Mouse (Mus musculus) left cerebral cortex, postnatal 36 days (tissue): Measurements from ENCODE around the gene Fmo6. TPM values are rescaled to one million over a fixed set of nuclear protein-coding genes. Genes with fewer than 3 reads are reported as not detected.

Experiments used
- DNase-seq, 2 experiments: peaks; one replicate each; pipeline ENCODE4 v3.0.0; 2021 to 2022; ENCODE audit warnings: low spot score in 2 of 2, mixed read lengths in 1 of 2
- intact Hi-C: fragments of 180-260 bp; cut with DNase I; formaldehyde crosslinking; loops from one replicate; pipeline ENCODE4 v1.15.1; 2025
- total RNA-seq, 2 experiments: library from RNA; stranded (reverse); gene quantifications; 2 replicates each; pipeline ENCODE4 v1.2.3; 2021

Fmo6 gene
- total RNA-seq, 2 experiments from 2014 or later, result not detected

DNA sequence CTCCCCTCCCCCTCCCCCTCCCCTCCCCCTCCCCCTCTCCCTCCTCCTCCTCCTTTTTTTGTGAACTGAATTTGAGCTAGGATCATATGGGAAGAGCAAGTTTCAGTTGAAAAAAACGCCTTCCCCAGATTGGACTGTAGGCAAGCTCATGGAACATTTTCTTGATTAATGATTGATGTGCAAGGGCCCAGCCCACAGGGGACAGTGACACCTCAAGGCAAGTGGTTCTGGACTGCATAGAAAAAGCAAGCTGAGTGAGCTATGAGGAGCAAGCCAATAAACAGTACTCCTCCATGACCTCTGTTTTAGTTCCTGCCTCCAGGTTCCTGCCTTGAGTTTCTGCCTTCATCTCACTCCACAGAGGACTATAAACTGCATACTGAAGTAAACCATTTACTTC is 12.2 kb downstream of the Fmo6 start:
- intact Hi-C loops, result no loop called here

GRCm38 (mm10) chr1:162916661-162917060 is 20.7 kb downstream of the Fmo6 start:
- DNase-seq, result no peak
- intact Hi-C loops, result no loop called here

More for the DNA sequence above, 12.2 kb downstream of the Fmo6 start:
- no peak for DNase-seq

GRCm38 (mm10) chr1:162914932-162915556 is 22.3 kb downstream of the Fmo6 start:
- intact Hi-C loops, result no loop called here
- no peak for DNase-seq

DNA sequence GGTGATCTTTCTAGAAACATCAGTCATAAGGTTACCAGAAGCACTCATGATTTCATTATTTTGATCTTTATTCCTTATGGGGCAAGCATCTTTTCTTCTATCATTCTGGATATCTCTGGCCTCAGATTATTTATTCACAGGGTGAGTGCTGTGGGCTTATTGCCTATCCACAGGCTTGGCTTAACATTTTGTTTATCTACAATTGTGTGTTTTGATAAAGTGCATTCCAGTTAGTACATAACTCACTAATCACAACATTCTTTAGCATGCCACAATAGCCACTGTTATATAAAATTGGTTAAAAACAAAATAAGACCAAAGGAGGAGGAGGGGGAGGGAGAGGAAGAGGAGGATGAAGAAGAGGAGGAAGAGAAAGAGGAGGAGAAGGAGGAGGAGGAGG is 25.2 kb downstream of the Fmo6 start:
- DNase-seq, result no peak
- intact Hi-C loops, result no loop called here

- no peak for DNase-seq
- intact Hi-C loops, result no loop called here
Measured at GRCm38 (mm10) chr1:162901879-162902278, 35.4 kb downstream of the Fmo6 start.

DNA sequence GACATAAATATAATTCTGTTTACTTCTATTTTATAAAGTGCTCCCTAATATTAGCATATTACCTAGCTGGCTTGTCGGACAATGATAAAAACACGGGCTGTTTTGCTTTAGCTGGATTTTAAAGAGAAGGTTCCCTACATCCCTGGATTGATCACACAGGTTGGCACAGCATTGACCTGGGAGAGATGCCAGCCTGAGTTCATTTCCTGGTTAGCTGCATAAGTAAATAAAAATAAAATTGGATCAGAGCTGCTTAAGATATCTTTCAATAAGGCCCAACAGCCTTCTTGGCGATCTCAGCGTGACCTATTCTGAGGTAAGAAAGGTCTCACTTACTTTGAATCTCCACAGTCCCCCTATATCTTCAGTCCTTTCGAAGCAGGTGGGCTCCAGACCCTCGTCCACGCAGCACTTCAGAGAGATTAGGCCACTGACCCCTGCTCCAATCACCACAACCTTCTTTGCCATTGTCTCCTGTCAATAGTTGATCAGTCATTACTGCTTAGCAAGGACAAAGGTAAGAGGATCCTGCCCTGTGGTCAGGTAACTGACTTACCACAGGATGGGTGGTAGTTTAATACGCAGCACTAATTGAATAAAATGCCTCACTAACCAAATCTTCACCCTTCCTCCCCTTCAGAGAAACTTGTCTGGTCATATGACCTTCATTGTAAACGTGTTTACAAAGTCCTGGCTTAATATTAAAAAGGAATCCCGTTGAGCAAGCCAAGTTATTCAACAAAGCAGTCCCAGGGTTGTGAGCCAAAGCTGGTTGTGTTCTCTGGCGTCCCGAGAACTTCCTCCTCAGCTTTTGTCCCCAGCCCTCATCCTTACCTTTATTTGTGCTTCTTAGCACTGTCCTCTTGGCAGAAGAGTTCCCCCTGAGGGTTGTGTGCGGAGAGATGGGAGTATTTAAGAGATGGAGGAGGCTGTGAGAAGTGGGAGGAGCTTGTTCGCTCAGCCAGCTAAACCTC is 39.2 kb downstream of the Fmo6 start, which contains the start of gene Fmo2:
Gene Fmo2 (minus strand): TSS at position 889 of the 974 bp plus-strand sequence.
- intact Hi-C loops, result loop anchor here (2.0 kb wide), 1 partner anchor 159 kb away; no protein-coding TSS in a partner anchor
- no peak for DNase-seq

DNA sequence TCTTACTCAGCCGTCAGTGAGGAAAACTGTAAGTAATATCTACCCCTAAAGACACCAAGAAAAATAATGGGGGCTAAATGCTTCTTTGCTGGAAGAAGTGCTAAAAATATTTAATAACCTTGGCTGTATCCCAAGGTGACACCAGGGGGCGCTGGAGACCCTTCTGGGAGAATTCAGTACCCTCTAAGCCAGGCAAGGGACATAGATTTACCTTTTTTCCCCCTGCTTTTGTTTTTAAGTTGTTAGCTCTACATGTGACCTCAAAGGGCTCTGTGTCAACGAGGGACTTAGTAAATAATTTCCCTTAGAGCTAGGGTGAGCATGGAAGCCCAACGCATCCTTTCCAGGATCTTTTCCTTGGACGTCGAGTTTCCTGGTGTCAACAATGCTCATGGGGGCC is 41.4 kb downstream of the Fmo6 start:
- intact Hi-C loops, result loop anchor here (1.0 to 2.0 kb wide), 2 partner anchors 161 to 174 kb away; no protein-coding TSS in a partner anchor
- peak; percentile 17 to 56 for DNase-seq

DNA sequence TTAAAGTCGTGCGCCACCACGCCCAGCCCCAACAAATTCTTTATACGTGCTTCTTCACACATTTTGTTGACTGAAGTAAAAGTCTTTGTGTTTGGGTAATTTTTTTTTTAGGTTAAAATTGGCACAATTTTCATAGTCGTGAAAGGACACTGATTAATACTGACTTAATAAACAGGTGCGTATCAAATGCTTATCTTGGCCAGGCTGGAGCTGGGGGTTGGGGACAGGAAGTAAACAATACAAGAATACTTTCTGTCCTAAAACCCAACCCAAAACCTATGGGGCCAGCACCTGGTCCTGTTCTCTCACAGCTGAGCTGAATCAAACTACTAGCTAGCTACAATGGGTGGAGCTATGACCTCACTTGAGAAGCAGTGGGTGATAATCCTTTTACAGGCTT is 44.3 kb downstream of the Fmo6 start:
- no peak for DNase-seq
- intact Hi-C loops, result no loop called here

GRCm38 (mm10) chr1:162891980-162892451 is 45.3 kb downstream of the Fmo6 start:
- intact Hi-C loops, result no loop called here
- no peak for DNase-seq

- intact Hi-C loops, result no loop called here
- no peak for DNase-seq
Measured at GRCm38 (mm10) chr1:162888646-162889045, 48.7 kb downstream of the Fmo6 start.

GRCm38 (mm10) chr1:162887644-162888043 is 49.7 kb downstream of the Fmo6 start:
- DNase-seq, result no peak
- intact Hi-C loops, result no loop called here

- no peak for DNase-seq
- intact Hi-C loops, result no loop called here
Measured at GRCm38 (mm10) chr1:162886138-162886816, 51.0 kb downstream of the Fmo6 start.

DNA sequence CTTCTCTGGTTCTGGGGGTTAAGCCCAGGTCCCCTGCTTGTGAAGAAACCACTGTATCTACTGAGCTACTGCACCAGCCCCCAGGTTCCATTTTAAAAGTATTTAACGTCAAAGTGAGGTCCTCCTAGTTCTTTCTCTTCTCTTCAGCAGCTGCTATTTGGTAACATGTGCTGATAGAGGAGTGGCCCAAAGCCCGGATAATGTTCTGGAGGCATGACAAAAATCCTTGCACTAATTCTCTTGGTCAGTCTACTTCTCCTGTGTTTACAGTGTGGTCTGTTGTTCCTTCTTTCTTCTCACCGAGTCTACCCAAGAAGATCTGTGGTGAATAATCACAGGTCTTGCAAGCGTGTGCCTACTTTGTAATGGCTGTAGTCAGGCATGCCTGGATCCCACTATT is 54.6 kb downstream of the Fmo6 start:
- DNase-seq, result no peak
- intact Hi-C loops, result no loop called here

DNA sequence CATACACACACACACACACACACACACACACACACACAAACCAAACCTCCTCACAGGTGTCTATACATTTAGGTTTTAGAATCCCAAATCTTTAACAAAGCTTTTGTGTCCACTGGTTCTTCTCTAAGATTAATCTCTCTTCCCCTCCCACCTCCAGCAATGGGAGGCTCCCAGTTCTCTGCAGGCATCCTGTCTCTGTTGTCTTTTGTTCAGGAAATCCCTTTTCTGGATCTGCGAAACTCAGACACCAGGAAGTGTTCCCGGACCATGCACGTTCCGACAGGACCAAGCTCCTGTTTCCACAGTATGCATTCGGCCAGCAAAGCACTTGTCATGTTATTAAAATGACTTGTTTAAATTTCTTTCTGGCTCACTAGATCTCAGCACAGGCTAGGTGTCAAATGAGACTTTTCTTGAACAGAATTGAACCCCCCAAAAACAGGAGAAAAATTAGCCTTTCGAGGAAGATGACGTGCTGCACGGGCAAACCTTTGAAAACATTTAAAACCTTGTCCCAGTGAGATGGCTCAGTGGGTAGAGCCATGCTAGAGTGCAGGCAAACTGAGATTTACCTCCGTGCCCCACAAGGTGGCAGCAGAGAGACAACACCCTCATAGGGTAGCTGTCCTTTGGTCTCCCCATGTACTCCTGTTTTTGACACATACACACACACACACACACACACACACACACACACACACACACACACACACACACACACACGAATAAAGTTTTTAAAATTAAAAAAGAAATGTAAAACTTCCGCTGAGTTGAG is 57.5 kb downstream of the Fmo6 start:
- intact Hi-C loops, result no loop called here
- peak in 1 of 2 experiments; percentile 28 for DNase-seq

DNA sequence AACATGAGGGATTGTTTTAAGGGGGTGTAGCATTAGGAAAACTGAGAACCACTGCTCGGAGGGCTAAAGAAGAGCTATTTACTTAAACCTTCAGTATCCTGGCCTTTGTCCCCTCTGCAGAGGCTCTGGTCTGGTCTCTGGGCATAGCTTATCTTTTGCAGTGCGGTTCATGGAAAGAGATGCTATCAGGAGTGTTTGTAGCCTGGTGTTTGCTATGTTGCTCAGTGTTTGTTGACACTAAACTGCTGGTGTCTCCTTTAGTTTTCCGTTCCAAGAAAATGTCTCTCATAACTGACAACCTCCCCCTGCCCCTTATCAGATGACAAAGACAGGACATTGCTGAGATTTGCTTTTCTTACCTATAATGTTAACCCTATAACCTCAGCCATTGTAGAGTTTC is 62.2 kb downstream of the Fmo6 start:
- no peak for DNase-seq
- intact Hi-C loops, result no loop called here

- intact Hi-C loops, result no loop called here
- no peak for DNase-seq
Measured at GRCm38 (mm10) chr1:162871701-162872311, 65.5 kb downstream of the Fmo6 start.

GRCm38 (mm10) chr1:162870978-162871377 is 66.3 kb downstream of the Fmo6 start:
- no peak for DNase-seq
- intact Hi-C loops, result no loop called here

- intact Hi-C loops, result no loop called here
- DNase-seq, result no peak
Measured at GRCm38 (mm10) chr1:162867396-162867795, 69.9 kb downstream of the Fmo6 start.
